In genomic region chr15:83168875-83169771, GRCm38 (mm10) we compare ENCODE assay signal across 8 mouse cellular contexts. TPM values are rescaled to one million over a fixed set of nuclear protein-coding genes. Genes with fewer than 3 reads are reported as not detected.
DNase-seq lines count a peak whose midpoint lies in the region; ATAC-seq and TF ChIP-seq lines count a peak whose summit lies in the region.

No protein-coding gene starts in this region.

- 78% methylated on average over 7 of the region's 7 CpGs for WGBS in neural tube, embryonic 12.5 days
- WGBS in limb, embryonic 15.5 days = 73% methylated on average over 7 of the region's 7 CpGs
- WGBS in stomach, embryonic 16.5 days = 66% methylated on average over 7 of the region's 7 CpGs

- H3K27me3 ChIP-seq in neural tube, embryonic 12.5 days (replicated peaks) = no peaks in the 10 kb centered on the region
- no peaks in the 10 kb centered on the region for H3K27me3 ChIP-seq in limb, embryonic 15.5 days
- H3K27me3 ChIP-seq in stomach, embryonic 16.5 days (ENCODE audit: control insufficient read depth, insufficient read depth, low read length) = no peaks in the 10 kb centered on the region

- H3K4me1 ChIP-seq in neural tube, embryonic 12.5 days = peaks cover 35% of the 10 kb centered on the region
- peaks cover 62% of the 10 kb centered on the region for H3K4me1 ChIP-seq in limb, embryonic 15.5 days
- H3K4me1 ChIP-seq in stomach, embryonic 16.5 days (ENCODE audit: control insufficient read depth, insufficient read depth, low read length) = peaks cover 67% of the 10 kb centered on the region

- H3K4me2 ChIP-seq in neural tube, embryonic 12.5 days (replicated peaks) = 0 out of 2 replicates have a peak overlapping the region, but pooled peaks have one; percentile 14
- no peak overlapping the region for H3K4me2 ChIP-seq in limb, embryonic 15.5 days
- H3K4me2 ChIP-seq in stomach, embryonic 16.5 days (ENCODE audit: low read depth, low read length) = peak overlapping the region; percentile 10; the same call in 1 of the 2 replicates

- ATAC-seq in neural tube, embryonic 12.5 days (ENCODE audit: low FRiP score, low read depth) = no peak
- no peak for ATAC-seq in limb, embryonic 15.5 days (ENCODE audit: insufficient number of reproducible peaks, low FRiP score, low TSS enrichment, low read depth)
- ATAC-seq in stomach, embryonic 16.5 days (ENCODE audit: insufficient read depth, low FRiP score) = no peak

- intact Hi-C loops in gastrocnemius, adult 2 months (cut with DNase I) = no loop called here

- H3K9ac ChIP-seq in neural tube, embryonic 12.5 days = peak overlapping the region; percentile 26; the same call in 1 of the 2 replicates
- H3K9ac ChIP-seq in limb, embryonic 15.5 days = 0 out of 2 replicates have a peak overlapping the region, but pooled peaks have one; percentile 20
- H3K9ac ChIP-seq in stomach, embryonic 16.5 days (ENCODE audit: low read length) = peak overlapping the region; percentile 46; the same call in 1 of the 2 replicates

- H3K9me3 ChIP-seq in neural tube, embryonic 12.5 days = no peaks in the 10 kb centered on the region
- H3K9me3 ChIP-seq in limb, embryonic 15.5 days = no peaks in the 10 kb centered on the region
- no peaks in the 10 kb centered on the region for H3K9me3 ChIP-seq in stomach, embryonic 16.5 days (replicated peaks; ENCODE audit: control insufficient read depth, low read length)

- peak overlapping the region; percentile 77 for H3K27ac ChIP-seq in gastrocnemius, adult 2 months
- no peak overlapping the region for H3K27ac ChIP-seq in neural tube, embryonic 12.5 days
- H3K27ac ChIP-seq in limb, embryonic 15.5 days = no peak overlapping the region; the same call in 1 of the 2 replicates
- peak overlapping the region; percentile 91 for H3K27ac ChIP-seq in stomach, embryonic 16.5 days (ENCODE audit: low read length)

- H3K4me3 ChIP-seq in gastrocnemius, adult 2 months = peak overlapping the region; percentile 69
- H3K4me3 ChIP-seq in neural tube, embryonic 12.5 days = no peak overlapping the region
- no peak overlapping the region for H3K4me3 ChIP-seq in limb, embryonic 15.5 days
- no peak overlapping the region for H3K4me3 ChIP-seq in stomach, embryonic 16.5 days (replicated peaks; ENCODE audit: low read length)

- peaks cover 8% of the 10 kb centered on the region; the same call in 1 of the 2 replicates for H3K36me3 ChIP-seq in neural tube, embryonic 12.5 days
- peaks cover 9% of the 10 kb centered on the region; the same call in 1 of the 2 replicates for H3K36me3 ChIP-seq in limb, embryonic 15.5 days
- H3K36me3 ChIP-seq in stomach, embryonic 16.5 days (ENCODE audit: control insufficient read depth, insufficient read depth, low read length) = no peaks in the 10 kb centered on the region

- no peak for TF ChIP-seq CTCF in gastrocnemius, adult 2 months (IDR thresholded peaks at IDR 0.05)

- no peak for DNase-seq in gastrocnemius, adult 2 months
- no peak for DNase-seq in gastrocnemius, postnatal 10 days
- no peak for DNase-seq in neural tube, embryonic 10.5 days (ENCODE audit: extremely low spot score, low spot score)
- DNase-seq in thymus, adult 18-20 months = no peak
- DNase-seq in adrenal gland, postnatal 14 days = no peak

RNA-seq across cellular contexts. Expression of gene Cyb5r3, which starts 3.3 kb away (rescaled TPM):
- total RNA-seq in gastrocnemius, adult 2 months (2021) = 10 to 100 TPM; 39.2 to 43.1 TPM
- total RNA-seq in gastrocnemius, postnatal 10 days (2021) = 100 to 1,000 TPM in 1 of 2 experiments, 10 to 100 TPM in 1; 91.3 to 102 TPM
- 143 and 157 TPM in 2 replicates for polyA plus RNA-seq in neural tube, embryonic 12.5 days (2016; fragmentation: Nextera tagmentation; extraction: Ambion mirVana)
- 152 and 185 TPM in 2 replicates for polyA plus RNA-seq in limb, embryonic 15.5 days (2015; fragmentation: Nextera tagmentation; extraction: Ambion mirVana)
- 211 and 262 TPM in 2 replicates for polyA plus RNA-seq in stomach, embryonic 16.5 days (2015; fragmentation: Nextera tagmentation; extraction: Ambion mirVana)
- total RNA-seq in adrenal gland, postnatal 14 days (2021) = 206 and 217 TPM in 2 replicates

RNA-seq across cellular contexts. Expression of gene Poldip3, which starts 19.9 kb away (rescaled TPM):
- 10 to 100 TPM; 16.0 to 16.3 TPM for total RNA-seq in gastrocnemius, adult 2 months (2021)
- total RNA-seq in gastrocnemius, postnatal 10 days (2021) = 10 to 100 TPM; 33.8 to 43.3 TPM
- 160 and 168 TPM in 2 replicates for polyA plus RNA-seq in neural tube, embryonic 12.5 days (2016; fragmentation: Nextera tagmentation; extraction: Ambion mirVana)
- polyA plus RNA-seq in limb, embryonic 15.5 days (2015; fragmentation: Nextera tagmentation; extraction: Ambion mirVana) = 134 and 137 TPM in 2 replicates
- polyA plus RNA-seq in stomach, embryonic 16.5 days (2015; fragmentation: Nextera tagmentation; extraction: Ambion mirVana) = 121 and 128 TPM in 2 replicates
- total RNA-seq in adrenal gland, postnatal 14 days (2021) = 87.6 and 97.0 TPM in 2 replicates

RNA-seq across cellular contexts. Expression of gene Rrp7a, which starts 46.5 kb away (rescaled TPM):
- 10 to 100 TPM; 34.3 to 41.3 TPM for total RNA-seq in gastrocnemius, adult 2 months (2021)
- total RNA-seq in gastrocnemius, postnatal 10 days (2021) = 10 to 100 TPM; 41.0 to 44.3 TPM
- polyA plus RNA-seq in neural tube, embryonic 12.5 days (2016; fragmentation: Nextera tagmentation; extraction: Ambion mirVana) = 57.5 and 61.1 TPM in 2 replicates
- polyA plus RNA-seq in limb, embryonic 15.5 days (2015; fragmentation: Nextera tagmentation; extraction: Ambion mirVana) = 66.9 and 67.3 TPM in 2 replicates
- polyA plus RNA-seq in stomach, embryonic 16.5 days (2015; fragmentation: Nextera tagmentation; extraction: Ambion mirVana) = 65.5 and 66.0 TPM in 2 replicates
- 95.0 and 99.4 TPM in 2 replicates for total RNA-seq in adrenal gland, postnatal 14 days (2021)

Comparison
In these comparisons a context has a peak if more than half of its experiments do, and no peak if none do; other contexts are left out.
1. H3K27ac ChIP-seq: peak in gastrocnemius, adult 2 months (single experiment) and stomach, embryonic 16.5 days (single experiment); none in neural tube, embryonic 12.5 days (single experiment) and limb, embryonic 15.5 days (single experiment).
2. Peak in every context shown above with its lines, with median percentiles within 50 percentile points of each other: H3K9ac ChIP-seq.